Mouse (Mus musculus): ENCODE measurements at regions not wholly inside any gene's neighbourhood (a gene's known extent, or its start where the extent isn't known, plus 50 kb on each side); places are given as distances from the start of the nearest gene placed in this dataset.

- H3K27me3 ChIP-seq (ENCODE audit: insufficient read depth, low read length) = no peaks in the 10 kb centered on the region
- H3K9ac ChIP-seq (replicated peaks; ENCODE audit: low read length) = no peak overlapping the region
- TF ChIP-seq CTCF (IDR thresholded peaks at IDR 0.05; ENCODE audit: low read depth) = no peak
- H3K27ac ChIP-seq = no peak overlapping the region
- no peak overlapping the region for H3K4me2 ChIP-seq (ENCODE audit: low read depth, low read length)
- no peaks in the 10 kb centered on the region for H3K4me1 ChIP-seq (ENCODE audit: insufficient read depth, low read length)
- H3K4me3 ChIP-seq (ENCODE audit: low read length) = no peak overlapping the region
- DNase-seq (ENCODE audit: low spot score) (no peak), ATAC-seq (no peak)
- WGBS = 62% methylated on average over 6 of the region's 6 CpGs
- no peaks in the 10 kb centered on the region for H3K36me3 ChIP-seq (ENCODE audit: insufficient read depth, low read length)
- no peaks in the 10 kb centered on the region for H3K9me3 ChIP-seq (ENCODE audit: low read length)
Observed at GRCm38 (mm10) chr5:118966901-118967300, 406.4 kb downstream of the Med13l start.

DNA sequence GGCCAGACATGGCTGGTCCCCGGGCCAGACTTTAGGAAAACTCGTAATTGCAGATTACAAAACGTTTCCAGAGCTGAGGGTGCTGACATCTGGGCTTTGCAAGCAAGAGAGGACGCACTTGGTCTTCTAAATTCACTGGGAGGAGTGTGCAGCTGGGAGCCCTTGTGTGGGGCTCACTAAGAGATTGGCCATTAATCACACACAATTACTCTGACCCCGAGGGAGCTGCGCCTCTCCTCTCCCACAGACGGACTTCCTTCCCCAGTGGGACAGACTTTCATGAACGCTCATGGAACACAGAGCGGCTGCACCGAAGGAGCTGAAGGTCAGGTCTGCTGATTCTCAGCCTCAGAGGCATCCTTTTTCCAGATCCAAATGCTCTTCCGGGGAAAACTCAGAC, 407.2 kb downstream of the Med13l start:
- H3K4me1 ChIP-seq (ENCODE audit: insufficient read depth, low read length) = no peaks in the 10 kb centered on the region
- WGBS = 71% methylated on average over 11 of the region's 11 CpGs
- H3K27me3 ChIP-seq (ENCODE audit: insufficient read depth, low read length) = no peaks in the 10 kb centered on the region
- H3K36me3 ChIP-seq (ENCODE audit: insufficient read depth, low read length) = no peaks in the 10 kb centered on the region
- H3K9ac ChIP-seq (replicated peaks; ENCODE audit: low read length) = no peak overlapping the region
- DNase-seq (ENCODE audit: low spot score) (no peak), ATAC-seq (no peak)
- H3K9me3 ChIP-seq (ENCODE audit: low read length) = no peaks in the 10 kb centered on the region
- no peak overlapping the region for H3K4me2 ChIP-seq (ENCODE audit: low read depth, low read length)
- no peak for TF ChIP-seq CTCF (IDR thresholded peaks at IDR 0.05; ENCODE audit: low read depth)
- H3K4me3 ChIP-seq (ENCODE audit: low read length) = no peak overlapping the region
- H3K27ac ChIP-seq = no peak overlapping the region

DNA sequence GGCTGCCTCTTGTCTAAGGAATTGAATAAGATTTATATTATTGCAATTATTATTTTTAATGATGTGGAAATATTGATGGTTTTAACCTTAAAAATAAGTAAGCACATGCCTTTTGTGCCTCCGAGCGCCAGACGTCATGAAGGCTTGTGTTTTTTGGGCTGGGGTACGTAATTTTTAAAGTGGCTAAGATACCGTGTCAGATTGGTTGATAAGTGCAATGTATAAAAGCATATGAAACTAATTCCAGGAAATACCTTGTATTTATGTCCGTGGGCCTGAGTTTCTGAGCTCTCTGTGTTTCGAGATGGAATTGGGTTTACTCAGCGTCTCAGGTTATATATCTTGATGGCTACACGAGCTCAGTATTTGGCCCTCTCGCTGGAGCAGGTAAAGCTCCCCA, 414.7 kb downstream of the Med13l start:
- 86% methylated on average over 10 of the region's 10 CpGs for WGBS
- H3K9me3 ChIP-seq (ENCODE audit: low read length) = no peaks in the 10 kb centered on the region
- no peak for ATAC-seq

GRCm38 (mm10) chr5:118978921-118979630, 418.6 kb downstream of the Med13l start:
- Histone ChIP-seq H3K27ac (no peak overlapping the region), H3K4me3 (ENCODE audit: low read length) (no peak overlapping the region), H3K36me3 (ENCODE audit: insufficient read depth, low read length) (no peaks in the 10 kb centered on the region), H3K9me3 (ENCODE audit: low read length) (no peaks in the 10 kb centered on the region), H3K4me1 (ENCODE audit: insufficient read depth, low read length) (no peaks in the 10 kb centered on the region), H3K27me3 (ENCODE audit: insufficient read depth, low read length) (no peaks in the 10 kb centered on the region), H3K4me2 (ENCODE audit: low read depth, low read length) (no peak overlapping the region), H3K9ac (replicated peaks; ENCODE audit: low read length) (no peak overlapping the region)
- no peak for TF ChIP-seq CTCF (IDR thresholded peaks at IDR 0.05; ENCODE audit: low read depth)
- no peak for DNase-seq (ENCODE audit: low spot score)
- no peak for ATAC-seq
- 88% methylated on average over 11 of the region's 11 CpGs for WGBS

More for the DNA sequence above, 414.7 kb downstream of the Med13l start:
- Histone ChIP-seq H3K4me3 (ENCODE audit: low read length) (no peak overlapping the region), H3K27ac (no peak overlapping the region), H3K4me1 (ENCODE audit: insufficient read depth, low read length) (no peaks in the 10 kb centered on the region), H3K27me3 (ENCODE audit: insufficient read depth, low read length) (no peaks in the 10 kb centered on the region), H3K4me2 (ENCODE audit: low read depth, low read length) (no peak overlapping the region), H3K36me3 (ENCODE audit: insufficient read depth, low read length) (no peaks in the 10 kb centered on the region), H3K9ac (replicated peaks; ENCODE audit: low read length) (no peak overlapping the region)
- TF ChIP-seq CTCF (IDR thresholded peaks at IDR 0.05; ENCODE audit: low read depth) = no peak
- no peak for DNase-seq (ENCODE audit: low spot score)

DNA sequence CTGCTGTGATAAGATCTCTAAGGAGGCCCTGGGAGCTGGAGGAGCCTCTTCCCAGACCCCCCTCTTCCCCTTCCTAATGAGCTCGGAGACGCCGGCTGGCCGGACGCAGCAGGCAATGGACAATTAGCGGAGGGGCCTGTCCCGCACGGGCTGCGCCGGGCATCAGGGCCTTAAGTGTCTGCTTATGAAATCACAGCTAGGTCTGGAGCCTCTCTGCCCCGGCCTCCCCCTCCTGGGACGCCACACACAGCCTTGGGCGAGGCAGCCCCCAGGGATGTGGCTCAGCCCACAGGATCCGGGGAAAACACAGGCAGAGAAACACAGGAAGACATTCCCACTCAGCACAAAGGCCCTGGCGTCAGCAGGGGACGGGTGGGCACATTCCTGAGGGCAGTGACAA, 420.6 kb downstream of the Med13l start:
- ATAC-seq (no peak), DNase-seq (ENCODE audit: low spot score) (no peak)
- no peak overlapping the region for H3K4me2 ChIP-seq (ENCODE audit: low read depth, low read length)
- TF ChIP-seq CTCF (IDR thresholded peaks at IDR 0.05; ENCODE audit: low read depth) = no peak
- 38% methylated on average over 16 of the region's 16 CpGs for WGBS
- no peak overlapping the region for H3K4me3 ChIP-seq (ENCODE audit: low read length)
- H3K9me3 ChIP-seq (ENCODE audit: low read length) = no peaks in the 10 kb centered on the region
- no peaks in the 10 kb centered on the region for H3K27me3 ChIP-seq (ENCODE audit: insufficient read depth, low read length)
- 0 out of 2 replicates have a peak, but pooled peaks cover 2% of the 10 kb centered on the region for H3K4me1 ChIP-seq (ENCODE audit: insufficient read depth, low read length)
- no peaks in the 10 kb centered on the region for H3K36me3 ChIP-seq (ENCODE audit: insufficient read depth, low read length)
- no peak overlapping the region for H3K9ac ChIP-seq (replicated peaks; ENCODE audit: low read length)
- no peak overlapping the region for H3K27ac ChIP-seq

GRCm38 (mm10) chr5:118984251-118984650, 423.8 kb downstream of the Med13l start:
- no peaks in the 10 kb centered on the region for H3K9me3 ChIP-seq (ENCODE audit: low read length)
- H3K27ac ChIP-seq = no peak overlapping the region
- TF ChIP-seq CTCF (IDR thresholded peaks at IDR 0.05; ENCODE audit: low read depth) = no peak
- no peak overlapping the region for H3K9ac ChIP-seq (replicated peaks; ENCODE audit: low read length)
- ATAC-seq (no peak), DNase-seq (ENCODE audit: low spot score) (no peak)
- 62% methylated on average over 3 of the region's 3 CpGs for WGBS
- H3K4me1 ChIP-seq (ENCODE audit: insufficient read depth, low read length) = 0 out of 2 replicates have a peak, but pooled peaks cover 3% of the 10 kb centered on the region
- no peaks in the 10 kb centered on the region for H3K36me3 ChIP-seq (ENCODE audit: insufficient read depth, low read length)
- H3K4me3 ChIP-seq (ENCODE audit: low read length) = no peak overlapping the region
- H3K4me2 ChIP-seq (ENCODE audit: low read depth, low read length) = no peak overlapping the region
- H3K27me3 ChIP-seq (ENCODE audit: insufficient read depth, low read length) = no peaks in the 10 kb centered on the region

GRCm38 (mm10) chr5:118984797-118985408, 424.4 kb downstream of the Med13l start:
- H3K9ac ChIP-seq (replicated peaks; ENCODE audit: low read length) = no peak overlapping the region
- no peak for TF ChIP-seq CTCF (IDR thresholded peaks at IDR 0.05; ENCODE audit: low read depth)
- WGBS = 90% methylated on average over 9 of the region's 9 CpGs
- ATAC-seq (no peak), DNase-seq (ENCODE audit: low spot score) (no peak)
- no peak overlapping the region for H3K4me3 ChIP-seq (ENCODE audit: low read length)
- H3K4me1 ChIP-seq (ENCODE audit: insufficient read depth, low read length) = 0 out of 2 replicates have a peak, but pooled peaks cover 3% of the 10 kb centered on the region
- H3K4me2 ChIP-seq (ENCODE audit: low read depth, low read length) = no peak overlapping the region
- no peaks in the 10 kb centered on the region for H3K36me3 ChIP-seq (ENCODE audit: insufficient read depth, low read length)
- no peaks in the 10 kb centered on the region for H3K9me3 ChIP-seq (ENCODE audit: low read length)
- no peak overlapping the region for H3K27ac ChIP-seq
- no peaks in the 10 kb centered on the region for H3K27me3 ChIP-seq (ENCODE audit: insufficient read depth, low read length)
